Mouse (Mus musculus): Measurements from ENCODE around the gene Hlf.

DNA sequence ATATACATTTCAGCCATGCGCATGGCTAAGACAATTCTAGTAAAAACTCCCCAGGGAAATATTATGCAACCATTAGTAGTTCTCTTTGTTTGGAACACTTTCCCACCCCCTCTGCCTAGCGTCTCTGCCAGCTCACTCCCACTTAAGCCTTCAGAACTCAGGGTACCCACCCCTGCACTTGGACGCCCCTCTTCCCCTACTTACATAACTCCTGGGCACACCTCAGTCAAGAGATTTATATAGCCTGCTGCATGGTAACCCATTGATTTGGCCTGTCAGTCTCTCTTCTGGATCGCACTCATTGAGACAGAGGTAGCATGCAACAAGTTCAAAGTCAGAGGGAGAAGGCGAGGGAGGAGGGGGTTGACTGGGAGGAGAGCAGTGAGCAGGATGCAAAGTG lies 26.3 kb upstream of the Hlf start:
- TF ChIP-seq CTCF (IDR thresholded peaks at IDR 0.05) (no peak), EP300 (IDR thresholded peaks at IDR 0.05) (no peak)

Data from lung, postnatal 0 days (tissue).